Mouse (Mus musculus): ENCODE results near the gene Ccdc90b.

DNA sequence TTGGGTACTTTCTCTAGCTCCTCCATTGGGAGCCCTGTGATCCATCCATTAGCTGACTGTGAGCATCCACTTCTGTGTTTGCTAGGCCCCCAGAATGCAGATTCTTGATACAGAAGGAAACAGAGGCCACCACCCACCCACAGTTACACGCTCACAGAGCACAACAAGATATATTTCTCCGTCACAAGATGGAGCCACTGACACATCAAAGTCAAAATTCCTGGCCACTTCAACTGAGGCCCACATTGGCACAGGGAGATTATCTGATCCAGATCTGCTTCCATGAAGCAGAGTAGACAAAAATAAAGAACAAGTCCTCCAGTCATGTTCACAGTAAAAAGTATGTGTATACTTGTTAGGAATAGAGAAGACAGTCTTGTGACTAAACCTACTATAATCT, 69.2 kb downstream of the Ccdc90b start:
- TF ChIP-seq POLR2A (IDR thresholded peaks at IDR 0.05; ENCODE audit: borderline replicate concordance, extremely low read depth, insufficient read depth, insufficient read length, poor library complexity, severe bottlenecking) (no peak), CTCF (IDR thresholded peaks at IDR 0.05; ENCODE audit: borderline replicate concordance, extremely low read depth, insufficient read depth, insufficient read length) (peak; percentile 48; the same call in 1 of the 2 replicates)

Data from brain, embryonic 14.5 days (tissue).